Mouse (Mus musculus): ENCODE measurements around the gene Cldn20. TPM values are rescaled to one million over a fixed set of nuclear protein-coding genes. Genes with fewer than 3 reads are reported as not detected.

Gene Cldn20
- not detected for total RNA-seq (2023)

DNA sequence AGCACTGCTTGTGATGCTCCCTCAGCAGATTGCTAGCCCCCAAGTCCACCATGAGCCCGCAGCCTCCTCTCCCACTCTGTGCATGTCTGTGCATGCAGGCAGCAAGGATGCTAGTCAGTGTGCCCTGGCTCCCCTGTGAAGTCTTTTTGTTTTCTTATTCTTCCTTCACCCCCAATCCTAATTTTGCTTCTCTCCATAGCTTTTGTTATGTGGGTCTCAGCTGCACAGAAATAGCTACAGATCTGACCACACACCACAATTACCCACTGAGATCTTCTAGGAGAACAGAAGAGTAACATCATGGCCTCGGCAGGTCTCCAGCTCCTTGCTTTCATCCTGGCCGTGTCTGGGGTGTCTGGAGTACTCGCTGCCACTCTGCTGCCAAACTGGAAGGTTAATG is at the start of gene Cldn20:
Gene Cldn20, plus strand, starts transcription at position 301 of the 400 bp plus-strand sequence.

DNA sequence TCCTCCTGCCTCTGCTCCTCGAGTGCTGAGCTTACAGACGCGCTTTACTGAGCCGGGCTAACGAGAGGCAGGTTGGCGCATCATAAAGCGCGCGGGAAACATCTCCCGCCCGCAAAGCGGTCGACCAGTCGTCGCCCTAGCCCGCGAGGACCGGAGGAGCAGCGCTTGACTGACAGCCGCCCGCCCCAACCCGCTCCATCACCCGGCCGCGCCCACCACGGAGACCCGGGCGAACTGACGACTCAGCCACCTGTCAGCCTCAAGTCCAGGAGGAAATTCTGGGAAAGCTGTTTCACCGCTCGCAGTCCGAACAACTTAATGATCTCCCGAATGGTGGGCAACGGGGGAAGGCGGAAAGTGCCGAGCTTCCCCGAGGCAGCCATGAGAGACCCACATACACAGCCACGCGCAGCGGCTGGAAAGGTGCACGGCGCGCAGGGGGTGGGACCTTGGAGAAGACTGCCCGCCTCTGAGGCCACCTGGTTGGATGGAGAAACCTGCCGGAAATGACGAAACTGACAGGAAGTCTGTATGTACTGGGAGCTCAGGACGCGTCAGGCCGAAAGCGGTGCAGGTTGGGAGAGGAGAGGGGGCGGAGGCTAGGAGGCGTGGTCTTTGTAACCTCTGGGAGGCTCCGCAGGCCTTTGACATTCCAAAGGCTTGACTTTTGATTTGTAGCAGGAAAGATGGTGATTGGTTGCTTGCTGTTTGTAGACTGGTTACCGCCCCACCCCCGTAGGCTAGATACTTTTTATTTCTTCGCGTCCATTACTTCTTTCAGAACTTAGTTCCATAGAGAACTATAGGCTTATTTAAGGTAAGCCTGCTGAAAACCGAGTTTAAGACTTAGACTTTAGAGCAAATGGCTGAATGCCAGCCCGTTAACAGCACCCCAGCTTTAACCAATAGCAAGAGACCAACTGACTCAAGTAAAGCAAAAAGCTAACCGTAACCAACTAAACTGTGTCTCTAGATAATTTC is 25.3 kb downstream of the Cldn20 start, which contains the start of gene Tfb1m:
Gene Tfb1m, minus strand, starts transcription at position 451 of the 981 bp plus-strand sequence.

Other genes with a start within 250 kb of the Cldn20 start
- gene Tiam2, start 206.0 kb upstream of the Cldn20 start, total RNA-seq (2023): under 1 TPM; 0.36 to 0.61 TPM
- gene Tfb1m, start 25.2 kb downstream of the Cldn20 start, total RNA-seq (2023): 10 to 100 TPM in 1 of 2 experiments, 1 to 10 TPM in 1; 6.0 to 10.9 TPM
- gene Nox3, start 163.7 kb downstream of the Cldn20 start, total RNA-seq (2023): not detected